Mouse (Mus musculus) CH12.LX (cell line): ENCODE results near the gene Unc13a.

Experiments
- BHLHE40 ChIP-seq: IDR thresholded peaks from 2 replicates; pipeline ENCODE4 v1.6.1; 2011; ENCODE audit warnings: mild to moderate bottlenecking, low read depth, low read length, improper control_type of control experiment
- CHD2 ChIP-seq: IDR thresholded peaks from 2 replicates; pipeline ENCODE4 v1.6.1; 2011; ENCODE audit warnings: low read length, improper control_type of control experiment
- CTCF ChIP-seq, 2 experiments: IDR thresholded peaks in 1 of 2; conservative IDR thresholded peaks in 1 of 2; 2 replicates each; pipeline ENCODE4 v1.5.1; 2011 to 2012; ENCODE audit warnings: low read depth in 2 of 2, low read length in 2 of 2, improper control_type of control experiment in 1 of 2, inconsistent platforms in 1 of 2, mild to moderate bottlenecking in 1 of 2, moderate library complexity in 1 of 2
- EP300 ChIP-seq: IDR thresholded peaks from 2 replicates; pipeline ENCODE4 v1.6.1; 2011; ENCODE audit warnings: low read length, improper control_type of control experiment
- JUN ChIP-seq: IDR thresholded peaks from 2 replicates; pipeline ENCODE4 v1.6.1; 2011; ENCODE audit warnings: low read depth, mild to moderate bottlenecking, low read length, improper control_type of control experiment, moderate library complexity; ENCODE audit not compliant: insufficient read depth
- POLR2A ChIP-seq: IDR thresholded peaks from 2 replicates; pipeline ENCODE4 v1.6.1; 2011; ENCODE audit warnings: low read depth, mild to moderate bottlenecking, improper control_type of control experiment, low read length
- TBP ChIP-seq: conservative IDR thresholded peaks from 2 replicates; pipeline ENCODE4 v1.6.1; 2011; ENCODE audit warnings: low read depth, low read length, improper control_type of control experiment
- TCF12 ChIP-seq: IDR thresholded peaks from 2 replicates; pipeline ENCODE4 v1.6.1; 2014; ENCODE audit warnings: low read depth, mild to moderate bottlenecking, inconsistent platforms, low read length, improper control_type of control experiment
- UBTF ChIP-seq: IDR thresholded peaks from 2 replicates; pipeline ENCODE4 v1.6.1; 2012; ENCODE audit warnings: low read depth, mild to moderate bottlenecking, inconsistent platforms, low read length, improper control_type of control experiment, moderate library complexity
- USF1 ChIP-seq: IDR thresholded peaks from 2 replicates; pipeline ENCODE4 v1.6.1; 2014; ENCODE audit warnings: low read depth, mild to moderate bottlenecking, inconsistent platforms, low read length, improper control_type of control experiment
- ZC3H11A ChIP-seq: IDR thresholded peaks from 2 replicates; pipeline ENCODE4 v1.6.1; 2012; ENCODE audit warnings: low read depth, mild to moderate bottlenecking, inconsistent platforms, low read length, improper control_type of control experiment
- ZMIZ1 ChIP-seq: IDR thresholded peaks from 2 replicates; pipeline ENCODE4 v1.6.1; 2012; ENCODE audit warnings: low read depth, mild to moderate bottlenecking, inconsistent platforms, low read length, improper control_type of control experiment

GRCm38 (mm10) chr8:71666855-71667254 is 4.7 kb downstream of the Unc13a start:
- TF ChIP-seq CTCF (conservative IDR thresholded peaks at IDR 0.05 in 1 of 2, IDR thresholded peaks at IDR 0.05 in 1 of 2; ENCODE audit: low read depth in 2 of 2, low read length in 2 of 2) (no peak), EP300 (no peak), BHLHE40 (no peak), JUN (no peak), USF1 (no peak), UBTF (no peak), TCF12 (no peak), TBP (no peak), ZC3H11A (no peak), ZMIZ1 (no peak), CHD2 (no peak; the same call in 1 of the 2 replicates), POLR2A (no peak)
